Mouse (Mus musculus) spleen, adult 2 months (tissue): ENCODE results near the gene Samd15.

Experiments
- CTCF ChIP-seq: fragments of 200-500 bp; IDR thresholded peaks from 2 replicates; pipeline ENCODE4 v1.5.1; 2011; ENCODE audit warnings: mild to moderate bottlenecking, inconsistent platforms; ENCODE audit not compliant: insufficient read depth, insufficient read length, insufficient replicate concordance; ENCODE audit errors: extremely low read depth
- POLR2A ChIP-seq: fragments of 200-500 bp; IDR thresholded peaks from 2 replicates; pipeline ENCODE4 v1.6.1; 2011; ENCODE audit warnings: low read depth, low read length, inconsistent platforms

DNA sequence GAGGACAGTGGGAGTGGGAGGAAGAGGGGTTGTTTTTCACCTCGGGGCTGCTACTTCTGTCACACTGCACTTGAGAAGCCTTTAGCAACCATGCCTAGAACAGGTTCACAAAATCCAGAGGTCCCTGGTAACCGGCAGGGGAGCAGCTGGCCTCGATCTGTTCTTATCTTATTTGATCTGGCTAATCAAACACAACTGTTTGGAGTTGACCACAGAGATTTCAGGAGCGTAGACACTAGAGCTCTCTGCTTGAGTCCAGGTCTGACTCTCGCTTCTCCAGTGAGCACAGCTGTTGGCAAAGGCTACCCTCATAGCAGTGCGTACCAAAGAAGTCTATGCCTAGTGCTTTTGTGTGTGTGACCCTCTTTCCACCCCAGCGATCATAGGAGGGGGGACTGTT lies 41.4 kb upstream of the Samd15 start:
- TF ChIP-seq POLR2A (no peak), CTCF (no peak)
